Mouse (Mus musculus) left cerebral cortex, postnatal 36 days (tissue): ENCODE measurements around the gene Sec11a. TPM values are rescaled to one million over a fixed set of nuclear protein-coding genes. Genes with fewer than 3 reads are reported as not detected.
"Not testable (repeated sequence)": the region's sequence is repeated elsewhere in the genome, so short reads cannot be mapped to it uniquely, and the experiment has no call there.

ENCODE experiments used
- DNase-seq, 2 experiments: peaks; one replicate each; pipeline ENCODE4 v3.0.0; 2021 to 2022; ENCODE audit warnings: low spot score in 2 of 2, mixed read lengths in 1 of 2
- intact Hi-C: fragments of 180-260 bp; cut with DNase I; formaldehyde crosslinking; loops from one replicate; pipeline ENCODE4 v1.15.1; 2025
- total RNA-seq, 2 experiments: library from RNA; stranded (reverse); gene quantifications; 2 replicates each; pipeline ENCODE4 v1.2.3; 2021

Gene Sec11a
- total RNA-seq: 10 to 100 TPM; 42.8 to 48.1 TPM

DNA sequence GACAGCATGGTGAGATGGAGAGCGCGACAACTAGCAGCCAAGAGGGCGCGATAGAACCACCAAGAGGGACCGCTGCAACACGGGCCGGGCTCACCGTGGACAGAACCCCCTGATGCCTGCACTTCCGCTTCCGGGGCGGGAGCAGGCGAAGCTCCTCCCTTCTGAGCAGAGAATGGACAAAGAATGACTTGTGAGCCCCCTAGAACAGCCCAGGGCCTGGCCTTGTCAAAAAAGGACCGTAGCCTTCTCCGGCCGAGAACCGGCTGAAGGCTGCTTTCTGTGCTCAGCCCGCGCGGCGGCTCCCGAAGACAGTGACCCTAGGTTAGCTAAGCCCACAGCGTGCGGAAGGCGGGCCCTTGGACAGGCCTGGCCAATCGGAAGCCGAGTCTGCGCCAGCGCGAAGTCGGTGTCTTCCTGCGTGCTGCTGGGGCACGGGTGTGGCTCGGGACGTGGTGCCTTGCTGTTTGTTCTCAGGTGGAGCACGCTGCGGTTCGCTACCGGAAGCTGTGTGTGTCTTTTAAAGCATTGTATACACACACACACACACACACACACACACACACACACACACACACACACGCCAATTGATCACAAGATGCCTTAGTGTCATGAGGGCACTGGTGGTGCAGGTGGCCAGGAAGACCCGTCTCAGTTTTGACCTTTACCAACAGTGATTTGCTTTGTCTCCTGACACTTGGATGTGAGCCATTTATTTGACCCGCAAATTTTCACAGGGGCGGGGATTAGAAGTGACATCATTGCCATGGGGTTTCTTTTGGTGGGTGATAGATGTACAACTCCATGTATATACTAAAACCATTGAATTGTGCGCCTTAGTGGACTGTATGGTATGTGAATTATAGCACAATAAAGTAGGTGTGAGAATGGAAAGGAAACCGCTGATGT is at the start of gene Sec11a:
Sec11a (minus strand) TSS at position 336 of the 906 bp plus-strand sequence.
- DNase-seq: peak; percentile 96 to 97
- intact Hi-C loops: loop anchor here (5.0 kb wide), 1 partner anchor 45 kb away; the partner anchor contains the start of gene Zfp592

DNA sequence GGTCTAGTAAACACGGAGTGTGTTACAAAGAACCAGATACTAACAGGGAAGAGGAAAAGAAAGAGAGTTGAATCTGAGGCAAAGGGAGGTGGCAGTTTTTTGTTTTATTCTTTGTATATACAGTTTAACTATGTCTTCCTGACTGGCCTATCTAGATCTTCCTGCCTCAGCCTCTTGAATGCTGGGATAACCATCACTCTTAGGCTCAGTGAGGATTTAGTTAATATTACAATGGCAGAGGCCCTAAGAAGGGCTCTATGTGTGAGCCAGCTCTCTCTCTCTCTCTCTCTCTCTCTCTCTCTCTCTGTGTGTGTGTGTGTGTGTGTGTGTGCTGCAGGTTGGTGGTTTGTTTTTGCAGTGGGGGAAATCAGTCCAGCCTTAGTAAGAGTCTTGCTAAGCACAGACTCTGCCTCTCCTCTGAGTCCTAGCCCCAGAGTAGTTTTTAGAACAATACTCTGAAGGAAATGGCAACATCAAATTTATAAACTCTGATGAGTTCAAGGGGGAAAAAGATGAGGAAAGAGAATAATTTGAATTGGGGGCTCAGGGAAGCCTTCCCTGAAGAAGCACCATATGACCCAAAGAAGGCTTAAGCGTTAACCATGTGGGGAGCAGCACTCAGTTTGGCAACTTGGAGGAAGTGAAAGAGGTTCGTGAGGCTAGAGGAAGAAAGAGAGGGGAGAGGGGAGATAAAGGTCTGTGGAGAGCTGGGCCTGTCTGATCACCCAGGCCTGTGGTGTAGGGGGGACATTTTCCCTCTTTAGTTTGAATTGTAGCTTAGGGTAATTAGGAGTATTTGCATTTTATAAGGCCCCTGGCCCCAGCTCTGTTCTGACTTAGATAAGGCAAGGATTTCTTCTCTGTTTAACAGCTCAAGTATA is 47.9 kb upstream of the Sec11a start:
- DNase-seq: no peak
- intact Hi-C loops: no loop called here

GRCm38 (mm10) chr7:80994663-80995005 is 47.1 kb upstream of the Sec11a start:
- DNase-seq: peak in 1 of 2 experiments; percentile 8
- intact Hi-C loops: loop anchor here (5.0 kb wide), 1 partner anchor 47 kb away; the partner anchor contains the start of gene Sec11a

DNA sequence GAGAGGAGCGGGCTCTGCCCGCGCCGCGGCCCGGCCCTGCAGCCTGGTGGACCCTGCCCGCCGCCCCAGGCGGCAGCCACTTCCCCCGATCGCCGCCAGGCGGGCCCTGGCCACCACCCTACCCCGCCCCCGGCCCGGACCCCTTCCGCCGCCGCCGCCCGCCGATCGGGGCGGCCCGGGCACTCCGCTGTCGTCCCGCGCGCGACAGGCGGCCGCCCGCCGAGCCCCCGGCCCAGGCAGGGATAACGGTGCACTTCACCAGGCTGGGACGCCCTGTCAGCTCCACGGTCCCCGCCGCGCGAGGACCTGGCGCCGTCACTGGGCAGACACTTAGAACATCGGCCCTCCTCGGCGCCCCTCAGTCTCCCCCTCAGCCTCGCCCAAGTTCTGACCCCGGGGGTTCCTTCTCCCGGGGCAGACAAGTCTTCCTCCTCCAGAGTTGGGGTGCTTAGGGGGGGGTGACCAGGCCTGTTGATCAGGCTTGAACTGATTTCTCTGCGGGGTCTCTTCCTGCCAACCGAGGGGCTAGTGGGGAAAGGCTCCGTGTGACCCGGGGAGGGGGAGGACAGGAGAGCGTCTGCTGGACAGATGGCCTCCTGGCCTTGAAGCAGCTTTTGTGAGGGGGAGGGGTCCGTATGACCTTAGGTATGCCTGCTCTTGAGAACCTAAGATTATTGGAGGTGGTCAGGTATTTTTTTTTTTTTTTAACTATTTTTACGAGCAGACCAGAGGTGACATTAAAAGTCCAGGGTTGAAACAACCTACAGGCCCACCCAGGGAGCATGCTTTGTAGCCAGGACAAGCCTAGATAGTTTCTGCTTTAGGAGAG is 46.5 kb upstream of the Sec11a start:
- DNase-seq: peak in 1 of 2 experiments; percentile 72
- intact Hi-C loops: loop anchor here (5.0 kb wide), 1 partner anchor 47 kb away; the partner anchor contains the start of gene Sec11a

DNA sequence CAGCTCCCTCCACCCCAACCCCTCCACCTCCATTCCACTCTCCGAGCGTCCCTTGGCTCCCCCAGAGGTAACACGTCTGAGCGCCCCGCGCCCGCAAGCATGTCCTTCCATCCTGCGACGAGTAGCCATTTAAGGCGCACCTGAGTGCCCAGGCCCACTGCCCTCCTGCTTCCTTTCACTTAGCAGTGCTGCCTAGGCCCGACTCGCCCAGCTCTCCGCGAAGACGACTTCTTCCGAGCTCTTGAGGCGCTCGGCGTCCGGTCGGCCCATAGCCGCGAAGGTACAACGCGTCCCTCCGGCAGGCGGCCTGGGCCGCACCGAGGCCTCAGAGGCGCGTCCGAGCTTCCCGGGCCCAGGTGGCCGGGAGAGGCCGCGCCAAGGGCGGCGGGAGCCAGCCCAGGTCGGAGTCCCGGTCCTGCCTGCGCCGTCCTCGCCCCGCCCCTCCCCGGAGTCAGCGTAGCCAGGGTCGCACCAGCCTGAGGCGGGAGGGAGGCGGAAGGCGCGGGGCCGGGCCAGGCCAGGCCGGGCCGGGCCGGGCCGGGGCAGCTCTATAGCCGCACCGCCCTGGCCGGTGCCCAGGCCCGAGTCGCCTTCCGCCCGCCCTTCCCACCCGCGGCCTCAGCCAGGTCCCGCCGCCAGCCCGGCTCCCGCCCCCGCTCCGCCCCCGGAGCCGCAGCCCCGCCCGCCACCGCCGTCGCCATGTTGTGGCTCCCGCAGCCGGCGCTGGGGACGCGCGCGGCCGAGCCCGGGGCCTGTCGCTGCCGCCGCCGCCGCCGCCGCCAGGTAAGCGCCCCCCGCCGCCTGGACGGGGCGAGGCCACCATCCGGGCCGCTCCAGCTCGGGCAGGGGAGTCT is 45.6 kb upstream of the Sec11a start, which contains the start of gene Zfp592:
Zfp592 (plus strand) TSS at position 702 of the 854 bp plus-strand sequence.
- intact Hi-C loops: loop anchor here (5.0 kb wide), 1 partner anchor 46 kb away; the partner anchor contains the start of gene Sec11a
- peak; percentile 75 to 80 for DNase-seq

- DNase-seq: no peak
Observed at GRCm38 (mm10) chr7:80992631-80992979, 45.0 kb upstream of the Sec11a start.

DNA sequence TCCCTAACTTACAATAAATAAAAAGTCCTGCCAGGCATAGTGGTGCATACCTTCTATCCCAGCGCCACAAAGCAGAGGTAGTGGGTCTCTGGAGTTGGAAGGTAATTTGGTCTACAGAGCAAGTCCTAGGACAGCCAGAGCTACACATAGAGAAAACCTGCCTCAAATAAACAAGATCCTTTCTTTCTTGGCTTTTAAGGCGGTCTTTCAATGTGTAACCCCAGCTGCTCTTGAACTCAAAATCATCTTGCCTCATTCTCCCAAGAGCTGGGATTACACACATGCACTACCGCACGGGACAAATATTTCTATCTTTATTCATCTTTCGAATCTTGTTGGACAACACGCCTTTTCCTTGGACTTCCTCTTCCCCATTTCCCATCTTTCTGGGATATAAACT is 44.5 kb upstream of the Sec11a start:
- DNase-seq: no peak
- intact Hi-C loops: loop anchor here (5.0 kb wide), 1 partner anchor 45 kb away; the partner anchor contains the start of gene Sec11a

More at GRCm38 (mm10) chr7:80992631-80992979, 45.0 kb upstream of the Sec11a start:
- intact Hi-C loops: loop anchor here (5.0 kb wide), 1 partner anchor 45 kb away; the partner anchor contains the start of gene Sec11a

GRCm38 (mm10) chr7:80991589-80991988 is 44.0 kb upstream of the Sec11a start:
- no peak for DNase-seq
- intact Hi-C loops: loop anchor here (5.0 kb wide), 1 partner anchor 44 kb away; the partner anchor contains the start of gene Sec11a

- intact Hi-C loops: loop anchor here (5.0 kb wide), 1 partner anchor 43 kb away; the partner anchor contains the start of gene Sec11a
Observed at GRCm38 (mm10) chr7:80990276-80990675, 42.7 kb upstream of the Sec11a start.

GRCm38 (mm10) chr7:80987805-80988625 is 40.4 kb upstream of the Sec11a start:
- intact Hi-C loops: no loop called here

More at GRCm38 (mm10) chr7:80990276-80990675, 42.7 kb upstream of the Sec11a start:
- DNase-seq: no peak

GRCm38 (mm10) chr7:80986458-80987187 is 39.0 kb upstream of the Sec11a start:
- no peak for DNase-seq
- intact Hi-C loops: no loop called here

More at GRCm38 (mm10) chr7:80987805-80988625, 40.4 kb upstream of the Sec11a start:
- DNase-seq: no peak

DNA sequence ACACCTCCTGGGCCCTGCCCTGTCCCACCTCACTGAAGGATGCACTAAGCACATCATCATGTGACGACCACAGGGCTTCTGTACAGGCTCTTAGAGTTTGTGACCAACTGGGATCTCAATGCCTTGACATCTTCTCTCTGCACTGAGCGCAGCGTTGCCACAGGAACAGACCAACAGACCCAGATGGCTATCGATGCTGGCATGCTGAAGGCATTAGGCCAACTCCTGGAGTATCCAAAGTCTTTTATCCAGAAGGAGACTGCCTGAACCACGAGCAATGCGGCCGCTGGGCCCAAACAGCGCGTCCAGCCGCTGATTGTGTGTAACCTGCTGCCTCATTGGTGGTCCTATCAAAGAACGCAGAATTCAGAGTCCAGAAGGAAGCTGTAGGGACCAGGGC is 33.0 kb upstream of the Sec11a start:
- DNase-seq: no peak

GRCm38 (mm10) chr7:80973638-80974015 is 26.0 kb upstream of the Sec11a start:
- intact Hi-C loops: not testable (repeated sequence)

More for the DNA sequence above, 33.0 kb upstream of the Sec11a start:
- intact Hi-C loops: no loop called here

GRCm38 (mm10) chr7:80972920-80973637 is 25.5 kb upstream of the Sec11a start:
- DNase-seq, intact Hi-C loops: not testable (repeated sequence)

More at GRCm38 (mm10) chr7:80973638-80974015, 26.0 kb upstream of the Sec11a start:
- DNase-seq: not testable (repeated sequence)

DNA sequence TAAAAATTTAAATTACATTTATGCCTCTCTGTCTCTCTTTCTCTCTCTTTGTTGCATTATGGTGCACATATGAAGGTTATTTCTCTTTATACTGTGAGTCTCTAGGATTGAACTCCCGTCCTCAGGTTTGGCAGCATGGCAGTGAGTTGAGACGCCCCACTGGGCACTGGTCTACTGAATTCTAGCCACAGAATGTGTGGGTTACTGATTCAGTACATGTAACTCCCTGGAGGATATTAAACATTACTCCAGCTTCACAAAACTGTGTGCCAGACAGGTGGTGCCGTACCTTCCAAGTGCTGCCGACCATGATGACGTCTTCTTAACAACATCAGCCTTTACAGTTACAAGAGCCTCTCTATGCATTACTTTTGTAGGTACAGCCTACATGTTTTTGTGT is 24.5 kb upstream of the Sec11a start:
- intact Hi-C loops: no loop called here
- DNase-seq: no peak

GRCm38 (mm10) chr7:80971419-80971818 is 23.8 kb upstream of the Sec11a start:
- intact Hi-C loops: no loop called here
- DNase-seq: no peak
